Mouse (Mus musculus): ENCODE measurements around the gene Actn4. TPM values are rescaled to one million over a fixed set of nuclear protein-coding genes. Genes with fewer than 3 reads are reported as not detected.

Gene Actn4
- polyA plus RNA-seq, 1 experiment from 2014 or later = 101 TPM

DNA sequence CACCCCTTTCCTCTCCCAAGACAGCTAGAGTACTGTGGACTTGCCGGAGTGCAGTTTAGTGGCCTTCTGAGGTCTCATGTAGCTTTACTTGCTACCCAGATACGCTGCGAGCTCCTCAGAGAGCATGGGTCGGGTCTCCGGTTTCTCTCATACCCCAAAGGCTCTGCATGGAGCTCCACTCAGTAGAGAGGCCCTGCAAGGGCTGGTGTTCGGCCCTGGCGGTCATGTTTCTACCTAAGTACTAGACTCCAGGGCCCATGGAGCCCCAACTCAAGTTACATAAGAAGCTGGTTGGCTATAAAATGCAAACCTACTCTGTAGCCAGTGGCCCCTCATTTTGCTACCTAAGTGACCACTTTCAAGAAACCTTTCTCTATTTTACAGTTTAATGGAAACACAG, 13.4 kb downstream of the Actn4 start:
- WGBS = 95% methylated on average over 7 of the region's 7 CpGs
- Histone ChIP-seq H3K36me3 (ENCODE audit: control insufficient read depth, insufficient read depth, low read length) (peaks cover 9% of the 10 kb centered on the region; the same call in 1 of the 2 replicates), H3K4me3 (ENCODE audit: low read depth, low read length) (no peak overlapping the region), H3K4me1 (ENCODE audit: control insufficient read depth, insufficient read depth, low read length) (peaks cover 36% of the 10 kb centered on the region), H3K27me3 (replicated peaks; ENCODE audit: control insufficient read depth, insufficient read depth, low read length) (no peaks in the 10 kb centered on the region), H3K9ac (ENCODE audit: low read length) (no peak overlapping the region), H3K27ac (ENCODE audit: low read depth, low read length) (no peak overlapping the region), H3K9me3 (replicated peaks; ENCODE audit: control insufficient read depth, low read length) (no peaks in the 10 kb centered on the region), H3K4me2 (ENCODE audit: low read length) (no peak overlapping the region)
- ATAC-seq (no peak), DNase-seq (ENCODE audit: low spot score) (no peak)

DNA sequence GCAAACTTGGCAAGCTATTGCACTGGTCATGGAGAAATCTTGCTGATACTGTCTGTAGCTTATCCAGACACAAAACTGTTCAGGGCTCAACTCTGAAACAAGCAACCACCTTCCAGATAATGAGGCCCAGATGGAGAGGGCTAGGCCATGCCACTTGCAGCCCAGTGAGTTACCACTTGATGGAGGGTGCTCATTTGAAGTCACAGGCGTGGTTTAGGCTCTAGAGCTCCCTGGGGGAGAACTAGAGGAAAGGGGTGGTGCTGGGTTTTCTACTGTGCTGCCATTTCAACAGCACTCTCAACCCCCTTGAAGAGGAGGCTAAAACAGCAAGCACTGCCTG, 15.9 kb downstream of the Actn4 start:
- peaks cover 12% of the 10 kb centered on the region; the same call in 1 of the 2 replicates for H3K36me3 ChIP-seq (ENCODE audit: control insufficient read depth, insufficient read depth, low read length)

DNA sequence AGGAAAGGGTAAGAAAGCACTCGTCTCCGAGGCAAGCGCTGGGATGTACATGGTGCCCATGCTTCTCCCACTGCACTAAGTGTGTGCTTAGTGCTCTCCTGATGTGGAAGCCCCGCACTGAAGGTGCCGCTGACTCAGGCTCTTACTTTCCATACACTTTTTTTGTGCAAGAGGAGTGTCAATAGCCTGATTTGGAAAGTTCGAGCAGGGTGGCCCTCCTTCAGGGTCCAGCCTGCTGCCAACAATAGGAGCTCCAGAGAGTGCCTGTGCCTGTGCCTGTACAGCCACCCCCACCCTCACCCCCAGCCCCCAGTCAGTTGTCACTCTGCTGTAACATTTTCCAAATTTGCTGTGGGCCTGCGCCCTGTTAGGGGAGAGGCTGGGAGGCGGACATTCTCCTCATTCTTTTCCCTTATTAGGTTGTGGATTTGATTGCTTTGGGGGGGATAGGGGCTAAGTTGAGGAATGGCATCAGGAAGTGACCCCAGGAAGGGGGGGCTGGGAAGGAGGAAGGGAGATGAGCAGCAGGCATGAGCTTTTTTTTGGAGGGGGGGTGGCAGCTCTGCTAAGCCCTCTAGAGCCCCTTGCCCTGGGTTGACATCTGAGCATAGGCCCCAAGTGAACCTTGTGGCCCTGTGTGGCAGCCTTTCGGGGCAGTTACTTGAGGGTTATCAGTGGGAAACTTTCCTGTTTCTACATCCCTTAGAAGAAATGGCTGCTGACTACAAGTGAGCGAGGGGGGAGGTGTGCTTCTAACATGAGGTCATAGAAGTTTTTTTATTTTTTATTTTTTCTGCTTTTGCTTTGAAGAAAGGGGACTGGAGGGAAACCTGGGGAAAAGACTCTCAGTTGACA, 16.5 kb downstream of the Actn4 start:
- Histone ChIP-seq H3K36me3 (ENCODE audit: control insufficient read depth, insufficient read depth, low read length) (peaks cover 11% of the 10 kb centered on the region; the same call in 1 of the 2 replicates), H3K4me3 (ENCODE audit: low read depth, low read length) (no peak overlapping the region), H3K27me3 (replicated peaks; ENCODE audit: control insufficient read depth, insufficient read depth, low read length) (no peaks in the 10 kb centered on the region), H3K4me1 (ENCODE audit: control insufficient read depth, insufficient read depth, low read length) (peaks cover 20% of the 10 kb centered on the region), H3K4me2 (ENCODE audit: low read length) (no peak overlapping the region), H3K9me3 (replicated peaks; ENCODE audit: control insufficient read depth, low read length) (no peaks in the 10 kb centered on the region), H3K9ac (ENCODE audit: low read length) (no peak overlapping the region; the same call in 1 of the 2 replicates), H3K27ac (ENCODE audit: low read depth, low read length) (peak overlapping the region; percentile 39; the same call in 1 of the 2 replicates)
- DNase-seq (ENCODE audit: low spot score) (peak; percentile 57), ATAC-seq (peak; percentile 59)
- 15% methylated on average over 10 of the region's 10 CpGs for WGBS

More for the DNA sequence above, 15.9 kb downstream of the Actn4 start:
- Histone ChIP-seq H3K4me3 (ENCODE audit: low read depth, low read length) (no peak overlapping the region), H3K4me1 (ENCODE audit: control insufficient read depth, insufficient read depth, low read length) (peaks cover 20% of the 10 kb centered on the region), H3K27ac (ENCODE audit: low read depth, low read length) (no peak overlapping the region), H3K27me3 (replicated peaks; ENCODE audit: control insufficient read depth, insufficient read depth, low read length) (no peaks in the 10 kb centered on the region), H3K4me2 (ENCODE audit: low read length) (no peak overlapping the region), H3K9me3 (replicated peaks; ENCODE audit: control insufficient read depth, low read length) (no peaks in the 10 kb centered on the region), H3K9ac (ENCODE audit: low read length) (no peak overlapping the region)
- 33% methylated on average over 1 of the region's 1 CpGs for WGBS
- ATAC-seq = no peak
- no peak for DNase-seq (ENCODE audit: low spot score)

DNA sequence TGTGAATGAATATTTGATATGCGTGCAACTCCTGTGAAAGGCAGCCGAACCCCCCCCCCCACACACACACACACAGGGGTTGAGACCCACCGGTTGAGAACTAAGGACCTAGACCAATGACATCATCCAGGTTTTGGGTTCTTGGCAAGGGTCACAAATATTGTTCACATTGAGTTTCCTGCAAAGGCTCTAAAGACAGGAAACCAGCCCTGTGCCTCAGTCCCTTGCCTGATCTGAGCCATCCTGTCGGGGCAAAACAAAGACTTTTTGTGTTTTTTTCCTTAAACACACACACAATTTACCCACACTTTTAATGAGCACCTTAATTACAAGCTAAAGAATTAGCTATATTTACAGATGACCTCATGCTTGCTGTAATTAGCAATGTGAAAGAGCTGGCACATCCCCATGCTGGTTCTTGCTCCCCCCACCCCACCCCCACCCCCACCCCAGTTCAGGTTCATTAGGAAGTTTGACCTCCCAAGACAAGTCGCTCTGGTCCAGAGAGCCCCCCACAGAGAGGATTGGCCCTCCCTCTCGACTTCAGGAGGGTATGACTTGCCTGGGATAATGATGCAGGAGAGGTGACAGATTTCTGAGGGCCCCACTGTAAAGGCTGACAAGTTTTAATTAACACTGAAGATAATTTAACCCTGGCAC, 17.3 kb downstream of the Actn4 start:
- DNase-seq (ENCODE audit: low spot score) (peak; percentile 71), ATAC-seq (peak; percentile 80)
- no peak overlapping the region; the same call in 1 of the 2 replicates for H3K9ac ChIP-seq (ENCODE audit: low read length)
- H3K4me2 ChIP-seq (ENCODE audit: low read length) = no peak overlapping the region
- no peaks in the 10 kb centered on the region for H3K27me3 ChIP-seq (replicated peaks; ENCODE audit: control insufficient read depth, insufficient read depth, low read length)
- H3K9me3 ChIP-seq (replicated peaks; ENCODE audit: control insufficient read depth, low read length) = no peaks in the 10 kb centered on the region
- peaks cover 20% of the 10 kb centered on the region for H3K4me1 ChIP-seq (ENCODE audit: control insufficient read depth, insufficient read depth, low read length)
- H3K4me3 ChIP-seq (ENCODE audit: low read depth, low read length) = no peak overlapping the region
- WGBS = 7% methylated on average over 6 of the region's 6 CpGs
- peak overlapping the region; percentile 39; the same call in 1 of the 2 replicates for H3K27ac ChIP-seq (ENCODE audit: low read depth, low read length)
- H3K36me3 ChIP-seq (ENCODE audit: control insufficient read depth, insufficient read depth, low read length) = 0 out of 2 replicates have a peak, but pooled peaks cover 7% of the 10 kb centered on the region

DNA sequence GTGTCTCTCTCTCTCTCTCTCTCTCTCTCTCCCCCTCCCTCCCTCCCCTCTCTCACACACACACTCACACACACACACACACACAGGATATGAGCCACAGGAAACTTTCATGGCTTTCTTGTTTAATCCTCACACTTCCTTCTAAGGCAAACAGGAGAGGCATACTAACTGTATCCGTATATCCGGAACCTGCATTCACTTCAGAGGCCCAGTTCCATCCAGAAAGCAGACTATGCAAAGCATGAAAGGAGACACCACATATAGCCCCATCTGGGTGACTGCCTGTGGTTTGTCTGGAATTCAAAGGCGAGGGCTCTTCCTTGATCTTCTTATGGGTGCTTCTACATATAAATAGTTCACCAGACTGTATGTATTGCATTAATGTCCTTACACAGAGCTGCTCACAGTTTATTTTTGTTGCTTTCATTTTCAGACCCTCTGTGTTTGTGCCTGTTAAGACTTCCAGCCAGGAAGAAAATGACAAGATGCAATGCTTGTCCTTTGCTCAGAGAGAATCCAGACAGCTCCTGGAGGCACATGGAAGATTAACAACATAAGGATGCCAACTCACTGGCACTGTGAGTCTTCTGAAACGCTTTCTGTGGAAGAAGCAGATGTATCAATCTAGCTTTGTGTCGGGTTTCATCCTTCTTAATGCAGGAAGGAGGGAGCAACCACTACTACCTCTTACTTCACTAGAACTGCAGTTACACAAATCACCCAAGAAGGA, 18.5 kb downstream of the Actn4 start:
- Histone ChIP-seq H3K4me1 (ENCODE audit: control insufficient read depth, insufficient read depth, low read length) (peaks cover 20% of the 10 kb centered on the region), H3K4me3 (ENCODE audit: low read depth, low read length) (no peak overlapping the region), H3K27ac (ENCODE audit: low read depth, low read length) (no peak overlapping the region), H3K9me3 (replicated peaks; ENCODE audit: control insufficient read depth, low read length) (no peaks in the 10 kb centered on the region), H3K36me3 (ENCODE audit: control insufficient read depth, insufficient read depth, low read length) (0 out of 2 replicates have a peak, but pooled peaks cover 3% of the 10 kb centered on the region), H3K27me3 (replicated peaks; ENCODE audit: control insufficient read depth, insufficient read depth, low read length) (no peaks in the 10 kb centered on the region), H3K4me2 (ENCODE audit: low read length) (no peak overlapping the region), H3K9ac (ENCODE audit: low read length) (no peak overlapping the region)
- ATAC-seq = no peak
- 87% methylated on average over 5 of the region's 5 CpGs for WGBS
- no peak for DNase-seq (ENCODE audit: low spot score)

DNA sequence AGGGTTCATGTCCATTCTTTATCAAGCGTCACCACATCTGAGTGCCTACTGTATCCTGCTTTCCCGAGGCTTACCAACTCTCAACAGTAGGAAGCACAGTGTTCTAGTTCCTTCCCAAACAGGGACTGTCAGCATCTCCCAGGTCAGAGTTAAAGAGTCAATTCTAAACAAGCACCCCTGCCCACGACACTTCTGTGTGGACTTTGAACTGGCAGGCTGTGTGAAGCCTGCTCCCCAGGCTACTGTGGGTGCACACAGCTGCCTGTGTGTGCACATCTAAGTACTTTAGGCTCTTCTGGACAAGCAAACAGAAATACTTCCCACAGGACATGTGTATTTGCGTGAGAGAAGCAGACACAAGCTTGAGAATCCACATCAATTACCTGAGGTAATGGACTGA, 20.6 kb downstream of the Actn4 start:
- DNase-seq (ENCODE audit: low spot score) (no peak), ATAC-seq (no peak)
- no peak overlapping the region for H3K4me2 ChIP-seq (ENCODE audit: low read length)
- H3K9me3 ChIP-seq (replicated peaks; ENCODE audit: control insufficient read depth, low read length) = no peaks in the 10 kb centered on the region
- no peaks in the 10 kb centered on the region for H3K27me3 ChIP-seq (replicated peaks; ENCODE audit: control insufficient read depth, insufficient read depth, low read length)
- 0 out of 2 replicates have a peak, but pooled peaks cover 3% of the 10 kb centered on the region for H3K36me3 ChIP-seq (ENCODE audit: control insufficient read depth, insufficient read depth, low read length)
- H3K27ac ChIP-seq (ENCODE audit: low read depth, low read length) = no peak overlapping the region
- no peak overlapping the region for H3K4me3 ChIP-seq (ENCODE audit: low read depth, low read length)
- peaks cover 17% of the 10 kb centered on the region for H3K4me1 ChIP-seq (ENCODE audit: control insufficient read depth, insufficient read depth, low read length)
- 89% methylated on average over 4 of the region's 4 CpGs for WGBS
- no peak overlapping the region for H3K9ac ChIP-seq (ENCODE audit: low read length)

DNA sequence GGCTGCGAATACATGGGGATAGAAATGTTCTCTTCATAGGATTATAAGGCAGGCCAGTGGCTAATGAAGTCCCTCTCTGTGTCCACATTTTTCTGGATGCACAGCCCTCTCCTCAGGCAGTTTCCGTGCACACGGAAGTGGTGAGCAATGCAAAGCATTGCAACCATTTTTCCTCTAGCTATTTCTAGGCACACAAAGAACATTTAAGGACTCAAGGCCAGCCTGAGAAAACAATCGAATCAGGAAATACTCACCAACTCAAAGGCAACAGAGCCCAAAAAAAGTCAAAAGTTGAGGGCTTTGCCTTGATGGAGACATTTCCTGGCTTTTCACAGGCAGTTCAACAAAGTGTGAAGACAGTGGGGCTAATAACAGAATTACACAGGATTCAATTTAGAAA, 21.0 kb downstream of the Actn4 start:
- Histone ChIP-seq H3K4me1 (ENCODE audit: control insufficient read depth, insufficient read depth, low read length) (peaks cover 14% of the 10 kb centered on the region), H3K36me3 (ENCODE audit: control insufficient read depth, insufficient read depth, low read length) (0 out of 2 replicates have a peak, but pooled peaks cover 3% of the 10 kb centered on the region), H3K27me3 (replicated peaks; ENCODE audit: control insufficient read depth, insufficient read depth, low read length) (no peaks in the 10 kb centered on the region), H3K4me2 (ENCODE audit: low read length) (no peak overlapping the region), H3K9me3 (replicated peaks; ENCODE audit: control insufficient read depth, low read length) (no peaks in the 10 kb centered on the region), H3K4me3 (ENCODE audit: low read depth, low read length) (no peak overlapping the region), H3K9ac (ENCODE audit: low read length) (no peak overlapping the region), H3K27ac (ENCODE audit: low read depth, low read length) (no peak overlapping the region)
- WGBS = 87% methylated on average over 4 of the region's 4 CpGs
- DNase-seq (ENCODE audit: low spot score) (no peak), ATAC-seq (no peak)

DNA sequence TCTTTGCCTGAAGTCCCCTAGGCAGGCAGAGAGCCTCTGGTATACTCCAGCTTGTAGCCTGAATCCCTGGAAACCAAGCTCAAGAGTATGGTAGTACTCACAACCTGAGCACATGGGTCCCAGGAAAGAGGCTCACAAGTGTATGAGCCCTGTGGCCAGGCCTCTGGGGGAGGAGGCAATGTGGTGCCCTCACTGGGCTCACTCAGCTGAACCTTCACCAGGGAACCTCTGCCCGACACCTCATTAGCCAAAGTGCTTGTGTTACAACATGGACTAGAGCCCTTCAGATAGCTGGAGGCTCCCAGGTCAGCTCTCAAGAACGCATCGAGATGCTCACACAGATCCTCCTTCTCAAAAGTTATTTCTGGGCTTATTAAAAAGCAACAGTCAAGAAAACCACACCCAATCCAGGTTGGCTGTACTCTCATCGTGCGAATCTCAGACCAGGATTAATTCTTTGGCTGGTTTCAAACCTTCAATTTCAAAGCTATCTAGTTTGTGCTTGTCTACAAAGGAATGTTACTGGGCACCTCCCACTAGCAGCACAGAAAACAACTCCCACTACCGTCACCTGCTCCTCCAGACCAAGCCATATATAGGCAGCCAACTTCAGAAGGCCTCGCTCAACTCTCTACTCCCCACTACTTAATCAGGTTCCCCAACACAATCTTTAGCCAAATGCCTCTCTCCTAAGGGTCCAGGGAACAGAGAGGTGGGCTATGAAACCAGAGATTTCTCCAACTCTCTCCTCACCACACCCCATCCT, 22.5 kb downstream of the Actn4 start:
- DNase-seq (ENCODE audit: low spot score) = no peak
- 90% methylated on average over 7 of the region's 7 CpGs for WGBS
- Histone ChIP-seq H3K4me2 (ENCODE audit: low read length) (no peak overlapping the region), H3K36me3 (ENCODE audit: control insufficient read depth, insufficient read depth, low read length) (0 out of 2 replicates have a peak, but pooled peaks cover 3% of the 10 kb centered on the region), H3K4me3 (ENCODE audit: low read depth, low read length) (no peak overlapping the region), H3K9me3 (replicated peaks; ENCODE audit: control insufficient read depth, low read length) (no peaks in the 10 kb centered on the region), H3K9ac (ENCODE audit: low read length) (no peak overlapping the region), H3K27me3 (replicated peaks; ENCODE audit: control insufficient read depth, insufficient read depth, low read length) (no peaks in the 10 kb centered on the region), H3K27ac (ENCODE audit: low read depth, low read length) (no peak overlapping the region), H3K4me1 (ENCODE audit: control insufficient read depth, insufficient read depth, low read length) (no peaks in the 10 kb centered on the region)
- ATAC-seq = no peak
